Mouse (Mus musculus) kidney, postnatal 36 days (tissue): ENCODE measurements at regions not wholly inside any gene's neighbourhood (a gene's known extent, or its start where the extent isn't known, plus 50 kb on each side); places are given as distances from the start of the nearest gene placed in this dataset.

ENCODE experiments used
- DNase-seq, 2 experiments: peaks; one replicate each; pipeline ENCODE4 v3.0.0; 2021 to 2022; ENCODE audit warnings: mixed read lengths in 2 of 2

DNA sequence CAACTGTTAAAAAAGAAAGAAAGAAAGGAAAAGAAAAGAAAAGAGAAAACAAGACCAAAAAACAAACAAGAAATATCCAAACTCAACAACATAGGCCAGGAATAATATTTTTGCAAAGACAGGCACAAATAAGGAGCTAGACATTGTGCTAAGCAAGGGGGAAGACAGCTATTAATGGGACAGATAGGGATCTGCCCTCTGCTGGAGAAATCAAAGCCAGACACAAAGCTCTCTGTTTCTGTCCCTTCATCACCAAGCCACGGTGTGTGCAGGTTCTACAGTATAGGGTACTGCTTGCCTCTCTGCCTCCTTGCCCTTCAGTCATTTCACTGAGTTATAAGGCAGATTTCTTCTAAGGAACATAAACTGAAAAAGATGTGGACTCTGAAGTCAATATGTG, 57.8 kb upstream of the Chchd3 start:
- DNase-seq, result peak in 1 of 2 experiments; percentile 10

- no peak for DNase-seq
Measured at GRCm38 (mm10) chr6:33120581-33120980, 60.5 kb upstream of the Chchd3 start.

DNA sequence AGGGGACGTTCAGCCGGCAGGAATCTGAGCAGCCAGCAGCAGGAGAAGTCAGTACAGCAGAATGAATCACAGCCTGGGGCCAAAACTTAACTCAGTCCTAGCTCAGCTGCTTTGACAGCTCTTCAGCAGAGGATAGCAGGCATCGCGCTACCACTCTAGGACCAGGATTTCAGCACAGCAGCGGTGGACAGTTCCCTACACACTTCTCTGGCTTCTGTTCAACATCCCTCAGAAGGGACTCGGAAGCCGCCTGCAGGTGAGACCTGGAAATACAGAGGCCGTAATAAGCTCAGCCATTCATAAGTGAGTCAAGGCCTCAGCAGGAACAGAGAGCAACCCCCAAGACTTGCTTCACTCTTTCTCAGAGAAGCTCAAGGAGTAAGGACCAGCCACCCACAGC, 66.5 kb upstream of the Chchd3 start:
- peak; percentile 73 to 91 for DNase-seq

DNA sequence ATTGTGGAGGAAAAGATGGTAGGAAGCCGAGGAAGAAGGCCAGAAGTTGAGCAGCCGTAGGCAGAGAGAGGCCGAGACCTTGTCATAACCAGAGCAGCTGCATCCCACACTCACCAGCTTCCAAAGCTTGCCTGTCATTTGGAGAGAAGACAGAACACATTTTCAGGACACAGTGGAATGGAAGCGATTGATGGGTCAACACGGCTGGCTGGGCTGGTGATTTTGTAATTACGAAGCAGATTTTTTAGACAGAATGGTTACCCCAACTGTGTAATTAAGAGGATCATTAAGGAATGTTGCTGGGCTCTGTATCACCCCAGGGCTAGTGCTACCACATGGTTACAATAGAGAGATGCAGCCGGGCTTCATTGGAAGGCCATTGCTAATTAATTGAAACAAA, 76.8 kb upstream of the Chchd3 start:
- no peak for DNase-seq

DNA sequence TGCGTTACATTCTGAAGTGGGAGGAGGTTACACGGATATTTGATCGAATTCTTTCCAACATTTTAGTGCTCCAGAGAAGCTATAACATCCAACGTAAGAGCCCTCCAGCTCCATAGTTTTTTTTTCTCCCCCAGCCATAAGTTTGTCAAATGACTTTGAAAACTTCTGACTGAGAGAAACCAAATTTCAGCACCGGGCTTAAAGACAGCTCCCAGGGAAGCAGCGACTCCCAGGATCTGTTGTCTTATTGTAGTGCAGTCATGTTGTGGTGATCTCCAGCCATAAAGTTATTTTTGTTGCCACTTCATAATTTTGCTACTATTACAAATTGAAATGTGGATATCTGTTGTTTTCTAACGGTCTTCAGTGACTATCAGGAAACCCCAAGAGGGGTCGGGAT, 77.8 kb upstream of the Chchd3 start:
- DNase-seq, result peak in 1 of 2 experiments; percentile 54

GRCm38 (mm10) chr6:33166479-33166878, 82.4 kb upstream of the Exoc4 start:
- DNase-seq, result no peak

- no peak for DNase-seq
Measured at GRCm38 (mm10) chr6:33173606-33174005, 75.3 kb upstream of the Exoc4 start.

DNA sequence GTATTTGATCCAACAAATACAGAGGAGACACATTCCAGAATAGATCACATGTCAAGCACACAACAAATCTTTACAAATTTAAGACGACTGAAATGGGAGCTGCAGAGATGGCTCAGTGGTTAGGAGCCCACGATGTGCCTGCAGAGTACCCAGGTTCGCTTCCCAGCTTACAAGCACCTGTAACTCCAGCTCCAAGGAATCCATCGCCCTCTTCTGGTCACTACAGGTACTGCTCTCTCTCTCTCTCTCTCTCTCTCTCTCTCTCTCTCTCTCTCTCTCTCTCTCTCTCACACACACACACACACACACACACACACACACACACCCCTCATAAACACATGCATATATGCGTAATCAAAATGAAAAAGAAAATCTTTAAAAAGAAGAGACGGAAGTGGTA, 74.3 kb upstream of the Exoc4 start:
- peak in 1 of 2 experiments; percentile 23 for DNase-seq

- DNase-seq, result no peak
Measured at GRCm38 (mm10) chr6:33189521-33190246, 59.2 kb upstream of the Exoc4 start.

DNA sequence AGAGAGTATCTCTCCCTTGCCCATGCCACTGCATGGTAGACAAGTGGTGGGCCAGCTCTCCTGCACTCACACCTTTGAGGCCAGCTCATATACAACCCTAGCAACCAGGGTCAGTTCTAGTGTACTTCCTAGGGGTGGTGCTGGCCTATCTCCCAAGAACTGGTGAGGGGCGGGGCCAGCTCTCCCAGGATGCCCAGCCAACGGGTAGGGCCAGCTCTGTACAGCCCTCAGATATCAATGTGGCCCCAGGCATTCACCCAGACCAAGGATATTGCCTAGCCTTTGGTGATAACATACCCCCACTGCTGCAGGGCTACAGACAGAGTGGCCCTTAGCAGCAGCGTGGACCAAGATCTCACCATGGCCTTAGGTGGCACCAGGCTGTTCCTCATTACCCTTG, 55.1 kb upstream of the Exoc4 start:
- DNase-seq, result no peak
